Mouse (Mus musculus) heart, adult 9 months (tissue): ENCODE data around the gene Vwa3b.

Experiments used
- DNase-seq, 2 experiments: peaks; one replicate each; pipeline ENCODE4 v3.0.0; 2022; ENCODE audit warnings: low spot score in 2 of 2

Gene Vwa3b

DNA sequence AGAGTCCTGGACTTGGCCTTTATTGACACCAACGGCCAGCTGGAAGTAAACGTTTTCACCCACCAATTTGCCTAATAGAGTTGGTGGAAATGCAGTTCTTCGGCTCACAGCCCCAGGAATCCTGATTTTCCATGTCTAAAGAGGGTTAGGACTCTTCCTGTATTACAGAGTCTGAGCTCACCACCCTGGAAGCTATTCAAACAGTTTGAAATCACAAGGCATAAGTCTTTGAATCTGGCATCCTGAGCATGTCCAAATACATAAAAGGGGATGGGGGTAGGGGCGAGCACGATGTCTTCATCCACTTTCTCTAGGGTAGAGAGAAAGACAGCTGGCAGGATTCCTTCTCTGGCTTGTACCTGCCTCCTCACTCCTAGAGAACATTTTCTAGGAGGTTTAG is 34.5 kb downstream of the Vwa3b start:
- DNase-seq, result no peak

DNA sequence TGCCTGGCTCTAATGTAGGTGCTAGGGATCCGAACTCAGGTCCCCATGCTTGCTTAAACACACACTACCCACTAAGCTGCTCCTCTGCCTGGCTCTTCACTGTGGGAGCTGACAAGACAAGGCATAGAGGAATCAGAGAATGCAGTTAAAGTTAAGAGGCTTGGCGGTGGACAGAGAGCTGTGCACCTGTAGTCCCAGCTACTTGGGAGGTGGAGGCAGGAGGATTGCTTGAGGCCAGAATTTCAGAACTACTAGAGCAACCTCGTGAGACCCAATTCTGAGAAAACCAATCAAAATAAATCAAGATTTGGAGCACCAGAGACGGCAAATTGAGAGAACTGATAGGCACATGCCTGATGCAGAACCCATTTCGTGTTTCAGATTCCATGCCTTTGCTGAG is 36.7 kb downstream of the Vwa3b start:
- no peak for DNase-seq

GRCm38 (mm10) chr1:37063841-37064240 is 37.4 kb downstream of the Vwa3b start:
- no peak for DNase-seq

DNA sequence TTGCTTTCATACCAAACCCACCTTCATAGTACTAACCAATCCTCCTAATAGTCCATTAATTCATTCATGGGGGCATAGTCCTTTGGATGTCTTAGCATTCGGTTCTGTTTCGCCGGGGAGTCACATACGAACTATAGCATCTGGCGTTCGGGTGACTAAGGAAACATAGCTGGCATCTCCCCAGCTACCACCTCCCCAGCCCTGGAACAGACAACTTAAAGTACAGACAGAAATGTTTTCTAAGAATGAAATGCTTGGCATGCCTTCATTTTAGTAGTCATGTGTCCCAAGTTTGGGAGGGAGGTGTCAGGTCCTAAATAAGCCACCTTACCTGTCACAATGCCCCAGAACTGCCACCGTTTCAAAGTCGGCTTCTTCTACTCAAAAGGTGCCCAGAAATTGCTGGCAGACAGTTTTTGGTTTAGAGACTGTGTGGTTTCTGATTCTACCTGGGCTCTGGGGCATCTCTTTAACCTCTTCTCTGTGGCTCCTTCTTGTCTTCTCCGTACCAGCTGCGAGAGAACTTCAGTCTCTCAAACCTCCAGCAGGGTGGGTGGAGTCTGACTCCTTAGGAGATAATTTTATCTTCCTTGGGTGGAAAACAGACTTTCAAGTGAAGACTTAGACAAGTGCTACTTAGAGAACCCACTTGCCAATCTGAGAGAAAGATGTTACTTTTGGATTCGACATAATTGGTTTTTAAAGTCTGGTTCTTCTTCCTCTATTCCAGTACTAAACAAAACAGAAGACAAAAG is 39.4 kb downstream of the Vwa3b start:
- DNase-seq, result no peak

- DNase-seq, result no peak
Measured at GRCm38 (mm10) chr1:37075759-37076158, 49.4 kb downstream of the Vwa3b start.

DNA sequence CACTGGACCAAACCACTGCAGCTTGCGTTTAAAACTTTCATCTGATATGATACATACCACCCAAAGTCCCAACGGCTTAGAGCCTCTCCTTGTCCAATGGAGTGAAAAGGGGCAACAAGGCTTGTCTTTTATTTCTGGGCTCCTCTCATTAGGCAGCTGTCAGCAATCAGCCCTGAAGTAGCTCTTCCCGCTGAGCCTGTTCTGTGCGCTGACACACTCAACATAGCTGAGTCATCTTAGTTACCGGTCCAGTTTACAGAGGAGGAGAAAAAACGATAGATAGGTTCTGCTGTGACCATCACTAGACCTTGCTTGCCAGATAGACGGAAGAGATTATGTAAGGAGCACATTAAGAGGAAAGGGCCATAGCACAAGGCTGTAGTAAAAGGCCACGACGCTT is 50.9 kb downstream of the Vwa3b start:
- DNase-seq, result peak; percentile 7 to 30

DNA sequence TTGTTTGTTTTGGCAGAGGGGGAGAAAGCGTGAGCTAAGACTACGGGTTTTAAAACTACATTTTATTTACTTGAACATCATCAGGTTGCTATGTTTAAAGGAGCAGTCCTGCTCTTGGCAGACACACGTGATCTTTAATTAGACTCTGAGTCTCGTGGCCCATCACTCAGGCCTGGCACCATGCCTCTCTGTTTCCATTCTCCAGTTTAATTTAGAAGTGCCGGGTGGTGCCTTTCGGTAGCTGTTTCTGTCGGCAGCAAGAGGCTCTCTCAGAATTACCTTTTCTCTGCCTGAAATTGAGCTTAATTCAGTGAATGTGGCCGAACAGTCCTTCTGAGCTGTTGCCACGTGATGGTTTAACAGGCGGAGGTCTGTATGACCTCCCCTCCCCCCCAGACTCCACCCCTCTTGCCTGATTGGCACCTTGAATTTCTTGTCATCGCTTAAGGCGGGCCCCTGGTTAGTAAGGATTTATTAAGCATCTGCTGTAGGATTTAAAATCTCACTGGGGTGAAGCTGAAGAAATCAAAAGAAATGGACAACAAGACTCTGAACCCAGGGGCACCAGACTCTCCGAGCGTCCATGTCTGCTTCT is 51.7 kb downstream of the Vwa3b start:
- DNase-seq, result peak; percentile 54 to 75

DNA sequence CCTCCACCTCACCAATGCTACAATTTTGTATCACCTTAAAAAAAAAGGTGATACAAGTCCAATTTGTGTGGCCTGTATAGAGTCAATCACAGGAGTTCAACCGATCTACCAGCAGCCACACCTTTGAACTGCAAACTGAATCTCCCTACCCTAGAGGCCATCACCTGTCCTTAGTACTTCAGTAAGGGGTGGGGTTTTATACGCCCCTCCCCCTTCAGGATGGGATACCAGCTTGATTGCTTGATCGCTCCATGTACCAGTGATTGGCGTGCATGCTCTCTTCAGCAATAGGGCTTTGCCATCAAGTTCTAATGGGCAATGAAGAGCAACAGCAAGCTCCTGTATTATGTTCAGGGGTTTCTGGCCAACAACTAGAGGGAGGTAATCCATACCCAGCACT is 54.0 kb downstream of the Vwa3b start:
- DNase-seq, result no peak

DNA sequence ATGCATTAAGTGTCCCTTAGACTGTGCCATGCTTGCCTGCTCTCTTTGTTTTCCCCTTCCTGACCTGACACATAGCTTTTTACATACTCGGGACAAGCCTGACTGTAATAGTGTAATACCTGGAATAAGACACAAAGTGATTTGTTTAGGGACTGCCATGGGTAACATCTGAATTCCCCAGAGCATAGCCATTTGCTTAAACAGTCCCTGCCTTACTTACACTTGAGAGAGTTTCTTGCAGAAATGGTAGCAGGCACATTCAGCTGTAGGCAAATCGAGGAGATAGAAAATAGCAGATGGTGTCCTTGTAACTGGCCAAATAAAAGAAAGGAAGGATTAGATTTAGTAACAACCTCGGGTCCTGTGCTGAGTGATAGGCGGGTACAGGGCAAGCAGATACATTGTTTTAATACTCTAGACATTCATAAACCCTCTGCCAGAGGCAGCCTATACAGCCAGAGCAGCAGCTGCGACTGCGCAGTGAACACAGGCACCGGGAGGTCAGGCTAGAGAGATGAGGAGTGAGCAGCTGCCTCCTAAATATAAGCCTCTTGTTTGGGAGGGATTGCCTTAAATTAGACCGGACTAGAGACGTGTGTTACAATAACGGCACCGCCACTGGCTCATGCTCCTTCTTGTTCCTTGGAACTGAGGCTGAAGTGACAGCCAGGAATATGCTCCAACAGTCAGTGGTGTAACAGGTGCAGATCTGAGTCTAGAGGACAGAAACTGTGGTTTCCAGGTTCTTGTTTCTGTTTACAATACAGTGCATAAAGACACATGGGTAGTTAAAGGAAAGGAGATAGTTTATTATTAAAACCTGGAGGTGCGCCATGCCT is 55.2 kb downstream of the Vwa3b start:
- peak in 1 of 2 experiments; percentile 9 for DNase-seq

- no peak for DNase-seq
Measured at GRCm38 (mm10) chr1:37082215-37082464, 55.7 kb downstream of the Vwa3b start.

GRCm38 (mm10) chr1:37084075-37084474 is 57.7 kb downstream of the Vwa3b start:
- no peak for DNase-seq

DNA sequence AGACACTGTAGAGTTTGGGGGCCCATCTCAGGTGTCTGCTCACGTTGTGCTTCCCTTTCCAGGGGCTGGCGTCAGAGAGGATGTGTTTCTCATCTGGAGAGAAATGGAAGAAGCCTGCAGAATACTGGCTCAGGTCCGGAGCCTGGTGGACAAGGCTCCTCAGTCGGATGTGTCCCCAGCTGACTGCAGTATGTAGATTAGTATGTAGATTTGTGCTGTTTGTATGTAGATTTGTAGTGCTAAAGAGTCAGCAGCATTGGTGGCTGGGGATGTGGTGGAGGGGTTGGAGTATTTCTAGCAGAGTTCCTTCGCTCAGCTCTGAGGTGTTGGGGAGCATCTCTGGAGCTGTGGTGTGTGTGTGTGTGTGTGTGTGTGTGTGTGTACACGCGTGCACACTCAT is 58.8 kb downstream of the Vwa3b start:
- DNase-seq, result no peak

DNA sequence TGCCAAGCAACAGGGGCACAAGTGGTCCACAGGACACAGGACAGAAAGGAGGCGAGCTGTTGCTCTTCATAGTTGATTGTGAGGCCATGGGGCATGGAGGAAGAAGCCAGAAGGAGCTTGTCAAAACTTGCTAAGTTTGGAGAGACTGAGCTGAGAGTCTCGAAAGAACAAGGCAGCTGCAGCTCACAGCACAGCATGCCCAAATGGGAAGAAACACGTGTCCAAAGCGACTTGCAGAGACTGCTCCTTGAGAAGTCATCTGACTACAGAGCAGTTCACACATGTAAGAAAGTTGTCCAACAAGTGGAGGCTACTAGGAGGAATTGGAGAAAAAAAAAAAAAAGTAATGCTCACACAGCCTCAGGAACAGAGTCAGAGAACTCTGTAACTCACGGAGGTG is 62.8 kb downstream of the Vwa3b start:
- DNase-seq, result no peak

- DNase-seq, result no peak
Measured at GRCm38 (mm10) chr1:37097382-37098093, 71.1 kb downstream of the Vwa3b start.

- DNase-seq, result no peak
Measured at GRCm38 (mm10) chr1:37098094-37098555, 71.7 kb downstream of the Vwa3b start.

- no peak for DNase-seq
Measured at GRCm38 (mm10) chr1:37100361-37100760, 74.0 kb downstream of the Vwa3b start.

- no peak for DNase-seq
Measured at GRCm38 (mm10) chr1:37101016-37101415, 74.6 kb downstream of the Vwa3b start.

DNA sequence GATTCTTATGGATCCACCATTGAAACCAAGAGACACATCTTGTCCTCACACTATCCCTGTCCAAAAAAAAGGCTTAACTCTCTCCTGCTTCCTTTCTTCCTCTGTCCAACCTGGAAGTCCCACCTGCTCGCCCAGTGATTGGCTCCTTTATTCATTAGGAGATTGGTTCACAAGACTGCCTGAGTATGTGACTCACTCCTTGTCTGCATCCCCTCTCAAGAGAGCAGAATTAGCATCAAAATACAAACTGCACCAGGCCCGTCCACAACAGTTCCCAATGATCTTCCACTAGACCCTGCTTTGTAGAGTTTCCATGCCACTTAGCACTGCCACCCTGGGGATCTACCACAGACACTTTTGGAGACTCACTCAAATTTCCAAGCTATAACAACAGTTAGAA is 75.3 kb downstream of the Vwa3b start:
- no peak for DNase-seq

GRCm38 (mm10) chr1:37105194-37105593 is 78.8 kb downstream of the Vwa3b start:
- no peak for DNase-seq

DNA sequence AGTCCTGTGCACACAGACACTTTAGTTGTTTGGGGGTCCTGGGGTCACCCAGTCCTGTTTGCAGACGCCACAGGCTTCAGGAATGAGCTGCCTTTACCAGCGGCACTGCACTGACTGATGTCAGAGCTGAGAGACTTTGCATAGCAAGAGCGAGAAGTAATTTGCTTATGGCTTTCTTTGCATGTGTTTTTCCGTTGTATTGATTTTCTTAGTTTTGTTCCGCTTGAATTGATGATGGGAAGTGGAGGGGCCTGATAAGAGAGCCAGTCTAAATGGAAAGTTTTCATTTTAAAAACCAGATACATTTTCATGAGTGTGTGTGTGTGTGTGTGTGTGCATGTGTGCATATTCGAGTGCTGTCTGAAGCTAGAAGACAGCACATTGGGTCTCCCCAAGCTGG is 87.4 kb downstream of the Vwa3b start:
- no peak for DNase-seq

DNA sequence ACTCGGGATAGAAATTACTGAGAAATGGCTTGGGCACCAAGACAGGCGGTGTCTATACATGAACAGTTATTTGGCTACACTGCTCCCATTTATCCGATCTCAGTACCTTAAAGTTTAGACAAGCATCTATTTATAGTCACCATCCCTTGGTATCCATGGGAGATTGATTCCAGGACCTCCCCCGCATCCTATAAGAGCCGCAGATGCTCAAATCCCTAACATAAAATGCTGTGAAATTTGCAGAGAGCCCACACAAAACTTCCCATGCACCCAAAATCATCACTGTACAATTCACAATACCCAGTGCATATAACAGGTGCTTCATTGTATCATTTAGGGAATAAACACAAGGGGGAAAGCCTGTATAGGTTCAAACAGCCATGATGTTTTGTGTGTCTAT is 89.5 kb downstream of the Vwa3b start:
- DNase-seq, result no peak

DNA sequence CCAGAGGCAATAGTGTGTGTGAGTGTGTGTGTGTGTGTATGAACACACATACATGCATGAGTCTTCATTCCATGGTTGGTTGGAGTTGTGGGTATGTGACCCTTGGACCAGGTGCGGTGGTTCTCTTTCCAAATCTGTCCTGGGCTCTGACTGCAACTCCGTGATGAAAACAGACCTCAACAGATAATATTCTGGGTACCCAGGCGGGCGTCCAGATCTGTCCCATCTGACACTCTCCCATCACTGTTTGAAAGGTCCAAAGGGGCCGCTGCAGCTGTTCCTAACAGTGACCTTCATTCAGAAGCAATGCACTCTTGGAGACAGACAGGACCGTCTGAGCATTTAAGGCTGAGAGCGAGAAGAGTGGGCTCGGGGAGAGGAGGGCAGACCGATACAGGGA is 90.2 kb downstream of the Vwa3b start:
- DNase-seq, result no peak
